In genomic region chr1:161273486-161273885, GRCm38 (mm10) we compare ENCODE assay signal across 11 mouse cellular contexts. TPM values are rescaled to one million over a fixed set of nuclear protein-coding genes. Genes with fewer than 3 reads are reported as not detected.
A peak's percentile ranks its signal among the peaks of the same experiment; 100 is the strongest.
DNase-seq lines count a peak whose midpoint lies in the region; ATAC-seq lines count a peak whose summit lies in the region.
"Had no signal": no experiment of that assay in that cellular context is flagged by ENCODE, and none has a peak within 500 bp of the region (broad histone marks: within the 10 kb centered on the region; RNA-seq: fewer than 3 reads in every experiment).

No protein-coding gene starts in this region.

- H3K9me3 ChIP-seq in midbrain, embryonic 14.5 days (ENCODE audit: control insufficient read depth, low read length) = no peaks in the 10 kb centered on the region
- no peaks in the 10 kb centered on the region for H3K9me3 ChIP-seq in midbrain, embryonic 13.5 days
- H3K9me3 ChIP-seq in embryonic facial prominence, embryonic 14.5 days (ENCODE audit: control insufficient read depth, low read length) = no peaks in the 10 kb centered on the region
- H3K9me3 ChIP-seq in forebrain, embryonic 15.5 days = no peaks in the 10 kb centered on the region
- no peaks in the 10 kb centered on the region for H3K9me3 ChIP-seq in liver, embryonic 11.5 days (ENCODE audit: control insufficient read depth, low read length)
- H3K9me3 ChIP-seq: heart, embryonic 10.5 days; limb, embryonic 13.5 days had no signal

- H3K4me3 ChIP-seq in midbrain, embryonic 14.5 days (replicated peaks; ENCODE audit: low read depth, low read length) = no peak overlapping the region
- no peak overlapping the region for H3K4me3 ChIP-seq in midbrain, embryonic 13.5 days (replicated peaks)
- H3K4me3 ChIP-seq in embryonic facial prominence, embryonic 14.5 days (ENCODE audit: low read depth, low read length) = no peak overlapping the region
- no peak overlapping the region for H3K4me3 ChIP-seq in forebrain, embryonic 15.5 days
- no peak overlapping the region for H3K4me3 ChIP-seq in liver, embryonic 11.5 days (ENCODE audit: low read depth, low read length)
- H3K4me3 ChIP-seq: heart, embryonic 10.5 days; limb, embryonic 13.5 days had no signal

- H3K4me2 ChIP-seq in midbrain, embryonic 14.5 days (ENCODE audit: low read length) = no peak overlapping the region
- no peak overlapping the region for H3K4me2 ChIP-seq in midbrain, embryonic 13.5 days (replicated peaks)
- H3K4me2 ChIP-seq in embryonic facial prominence, embryonic 14.5 days (ENCODE audit: low read depth, low read length) = no peak overlapping the region
- no peak overlapping the region for H3K4me2 ChIP-seq in forebrain, embryonic 15.5 days (replicated peaks)
- H3K4me2 ChIP-seq in liver, embryonic 11.5 days = no peak overlapping the region
- H3K4me2 ChIP-seq: limb, embryonic 13.5 days had no signal

- DNase-seq in midbrain, embryonic 14.5 days = peak; percentile 25
- DNase-seq in embryonic facial prominence, embryonic 14.5 days (ENCODE audit: low spot score) = no peak
- peak; percentile 21 to 65 for DNase-seq in left cerebral cortex, postnatal 25 days (ENCODE audit: low spot score in 2 of 2)
- no peak for DNase-seq in liver, embryonic 11.5 days (ENCODE audit: low spot score)
- no peak for DNase-seq in kidney, adult 11 months
- DNase-seq: kidney, postnatal 36 days had no signal

- H3K9ac ChIP-seq in midbrain, embryonic 14.5 days (replicated peaks; ENCODE audit: low read length) = no peak overlapping the region
- H3K9ac ChIP-seq in midbrain, embryonic 13.5 days (replicated peaks) = no peak overlapping the region
- no peak overlapping the region for H3K9ac ChIP-seq in embryonic facial prominence, embryonic 14.5 days (ENCODE audit: low read depth, low read length)
- no peak overlapping the region for H3K9ac ChIP-seq in forebrain, embryonic 15.5 days (replicated peaks)
- H3K9ac ChIP-seq in liver, embryonic 11.5 days (ENCODE audit: low read depth, low read length) = no peak overlapping the region
- H3K9ac ChIP-seq: limb, embryonic 13.5 days had no signal

- H3K36me3 ChIP-seq in midbrain, embryonic 14.5 days (ENCODE audit: control insufficient read depth, insufficient read depth, low read length) = no peaks in the 10 kb centered on the region
- H3K36me3 ChIP-seq in midbrain, embryonic 13.5 days = no peaks in the 10 kb centered on the region
- no peaks in the 10 kb centered on the region for H3K36me3 ChIP-seq in embryonic facial prominence, embryonic 14.5 days (ENCODE audit: control insufficient read depth, insufficient read depth, low read length)
- no peaks in the 10 kb centered on the region for H3K36me3 ChIP-seq in forebrain, embryonic 15.5 days
- H3K36me3 ChIP-seq in liver, embryonic 11.5 days (ENCODE audit: control insufficient read depth, insufficient read depth, low read length) = no peaks in the 10 kb centered on the region
- H3K36me3 ChIP-seq: heart, embryonic 10.5 days; limb, embryonic 13.5 days had no signal

- H3K27ac ChIP-seq in midbrain, embryonic 14.5 days (replicated peaks; ENCODE audit: low read depth, low read length) = no peak overlapping the region
- H3K27ac ChIP-seq in midbrain, embryonic 13.5 days = no peak overlapping the region
- no peak overlapping the region for H3K27ac ChIP-seq in embryonic facial prominence, embryonic 14.5 days (replicated peaks; ENCODE audit: low read depth, low read length)
- no peak overlapping the region for H3K27ac ChIP-seq in forebrain, embryonic 15.5 days (replicated peaks)
- H3K27ac ChIP-seq in liver, embryonic 11.5 days (ENCODE audit: low read depth, low read length) = no peak overlapping the region
- H3K27ac ChIP-seq: heart, embryonic 10.5 days; limb, embryonic 13.5 days had no signal

- no peaks in the 10 kb centered on the region for H3K4me1 ChIP-seq in midbrain, embryonic 14.5 days (ENCODE audit: control insufficient read depth, insufficient read depth, low read length)
- no peaks in the 10 kb centered on the region for H3K4me1 ChIP-seq in midbrain, embryonic 13.5 days (replicated peaks)
- H3K4me1 ChIP-seq in embryonic facial prominence, embryonic 14.5 days (ENCODE audit: control insufficient read depth, insufficient read depth, low read length) = no peaks in the 10 kb centered on the region
- H3K4me1 ChIP-seq in forebrain, embryonic 15.5 days = no peaks in the 10 kb centered on the region
- H3K4me1 ChIP-seq in liver, embryonic 11.5 days (replicated peaks; ENCODE audit: control insufficient read depth, insufficient read depth, low read length) = peaks cover 7% of the 10 kb centered on the region
- H3K4me1 ChIP-seq: limb, embryonic 13.5 days had no signal

- 48% methylated on average over 1 of the region's 1 CpGs for WGBS in midbrain, embryonic 14.5 days
- WGBS in midbrain, embryonic 13.5 days = 30% methylated on average over 1 of the region's 1 CpGs
- 40% methylated on average over 1 of the region's 1 CpGs for WGBS in embryonic facial prominence, embryonic 14.5 days
- 0% methylated on average over 1 of the region's 1 CpGs for WGBS in forebrain, embryonic 15.5 days
- WGBS in liver, embryonic 11.5 days = 92% methylated on average over 1 of the region's 1 CpGs

- no peaks in the 10 kb centered on the region for H3K27me3 ChIP-seq in midbrain, embryonic 14.5 days (ENCODE audit: control insufficient read depth, insufficient read depth, low read length)
- no peaks in the 10 kb centered on the region for H3K27me3 ChIP-seq in midbrain, embryonic 13.5 days
- H3K27me3 ChIP-seq in embryonic facial prominence, embryonic 14.5 days (replicated peaks; ENCODE audit: control insufficient read depth, insufficient read depth, low read length) = no peaks in the 10 kb centered on the region
- H3K27me3 ChIP-seq in forebrain, embryonic 15.5 days = no peaks in the 10 kb centered on the region
- no peaks in the 10 kb centered on the region for H3K27me3 ChIP-seq in liver, embryonic 11.5 days (replicated peaks; ENCODE audit: control insufficient read depth, insufficient read depth, low read length)
- H3K27me3 ChIP-seq: limb, embryonic 13.5 days had no signal

- no peak for ATAC-seq in midbrain, embryonic 14.5 days (ENCODE audit: low FRiP score, low TSS enrichment)
- no peak for ATAC-seq in midbrain, embryonic 13.5 days
- ATAC-seq in embryonic facial prominence, embryonic 14.5 days (ENCODE audit: low read depth) = peak; percentile 47; the same call in 1 of the 2 replicates
- ATAC-seq in forebrain, embryonic 15.5 days (replicated peaks) = peak; percentile 84
- no peak for ATAC-seq in liver, embryonic 11.5 days (replicated peaks; ENCODE audit: low FRiP score)
- ATAC-seq: lung, postnatal 0 days had no signal

- intact Hi-C loops in left cerebral cortex, postnatal 25 days (cut with DNase I) = no loop called here

RNA-seq across cellular contexts. Expression of gene Prdx6, which starts 22.5 kb away (rescaled TPM):
- polyA plus RNA-seq in midbrain, embryonic 14.5 days (2014; fragmentation: Nextera tagmentation; extraction: Ambion mirVana) = 127 and 161 TPM in 2 replicates
- 211 and 220 TPM in 2 replicates for polyA plus RNA-seq in midbrain, embryonic 13.5 days (2015; fragmentation: Nextera tagmentation; extraction: Ambion mirVana)
- polyA plus RNA-seq in embryonic facial prominence, embryonic 14.5 days (2014; fragmentation: Nextera tagmentation; extraction: Ambion mirVana) = 325 and 357 TPM in 2 replicates
- 243 and 250 TPM in 2 replicates for polyA plus RNA-seq in forebrain, embryonic 15.5 days (2015; fragmentation: Nextera tagmentation; extraction: Ambion mirVana)
- total RNA-seq in left cerebral cortex, postnatal 25 days (2021) = 100 to 1,000 TPM; 321 to 335 TPM
- 744 and 826 TPM in 2 replicates for polyA plus RNA-seq in liver, embryonic 11.5 days (2014; fragmentation: Nextera tagmentation; extraction: Ambion mirVana)

Comparison
In these comparisons a context has a peak if more than half of its experiments do, and no peak if none do; other contexts are left out.
1. ATAC-seq: peak in embryonic facial prominence, embryonic 14.5 days (single experiment) and forebrain, embryonic 15.5 days (single experiment); none in midbrain, embryonic 14.5 days (single experiment), midbrain, embryonic 13.5 days (single experiment) and liver, embryonic 11.5 days (single experiment).
2. DNase-seq: peak in midbrain, embryonic 14.5 days (single experiment) and left cerebral cortex, postnatal 25 days (2 of 2); none in embryonic facial prominence, embryonic 14.5 days (single experiment), liver, embryonic 11.5 days (single experiment) and kidney, adult 11 months (single experiment).